Mouse (Mus musculus) heart, postnatal 14 days (tissue): ENCODE results near the gene Enoph1. TPM values are rescaled to one million over a fixed set of nuclear protein-coding genes. Genes with fewer than 3 reads are reported as not detected.

Source experiments
- DNase-seq, 2 experiments: peaks; one replicate each; pipeline ENCODE4 v3.0.0; 2021 to 2022
- intact Hi-C: fragments of 180-260 bp; cut with DNase I; formaldehyde crosslinking; loops from one replicate; pipeline ENCODE4 v1.15.1; 2025
- long read RNA-seq, 2 experiments: library from polyadenylated mRNA; stranded (forward); transcript quantifications; one replicate each; pipeline ENCODE4 v2.0.0; 2021
- total RNA-seq, 2 experiments: library from RNA; stranded (reverse); gene quantifications; 2 replicates each; pipeline ENCODE4 v1.2.3; 2021

Gene Enoph1
- 1 to 10 TPM; 9.2 to 9.5 TPM for total RNA-seq
- long read RNA-seq, experiment 1, transcript Enoph1-202 (6 exons, 1,833 nt), result major isoform, 14 of 15 reads
- long read RNA-seq, experiment 1, partial matches to known transcripts, result 0 of 15 reads
- long read RNA-seq, experiment 1, other reads (novel, unspliced or antisense), result 1 of 15 reads
- long read RNA-seq, experiment 2, transcript Enoph1-202 (6 exons, 1,833 nt), result major isoform, 10 of 15 reads
- long read RNA-seq, experiment 2, partial matches to known transcripts, result 1 of 15 reads
- long read RNA-seq, experiment 2, other reads (novel, unspliced or antisense), result 3 of 15 reads

DNA sequence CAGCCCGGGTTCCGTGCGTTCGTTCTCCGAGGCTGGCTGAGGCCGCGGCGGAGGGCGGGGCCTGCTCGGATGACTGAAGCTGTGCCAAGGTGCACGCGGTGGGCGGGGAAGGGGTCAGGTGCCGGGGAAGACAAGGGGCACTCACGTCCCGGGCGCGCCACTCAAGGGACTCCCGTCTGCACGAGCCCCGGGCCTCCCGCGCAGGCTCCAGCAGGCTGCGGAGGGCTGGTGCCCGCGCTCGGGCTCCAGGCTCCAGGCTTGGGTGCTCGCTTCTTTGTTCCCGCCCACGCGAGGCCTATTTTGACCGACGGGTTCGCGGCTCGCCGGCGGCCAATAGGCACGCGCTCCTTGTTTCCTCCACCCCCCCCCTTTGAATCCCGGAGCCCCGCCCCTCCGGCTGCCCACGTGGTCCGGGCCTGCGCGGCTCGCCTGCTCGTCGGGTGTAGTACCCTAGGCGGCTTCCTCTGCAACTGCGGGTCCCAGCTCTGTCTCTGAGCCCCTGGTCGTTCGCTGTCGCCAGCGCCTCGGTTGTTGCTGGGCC is at the start of gene Enoph1, which contains the start of gene Hnrnpdl:
Enoph1 (plus strand) TSS at position 384 of the 541 bp plus-strand sequence.
Hnrnpdl (minus strand) TSS at position 63 of the 541 bp plus-strand sequence.
- intact Hi-C loops, result loop anchor here (2.0 to 10.0 kb wide), 4 partner anchors 61 to 795 kb away; partner anchors contain the start of genes 4930524J08Rik and Hnrnpd
- peak; percentile 93 for DNase-seq

- no peak for DNase-seq
- intact Hi-C loops, result no loop called here
Observed at GRCm38 (mm10) chr5:99994166-99994565, 45.6 kb upstream of the Enoph1 start.

- intact Hi-C loops, result no loop called here
- DNase-seq, result no peak
Observed at GRCm38 (mm10) chr5:99994680-99995079, 45.1 kb upstream of the Enoph1 start.

GRCm38 (mm10) chr5:100000048-100000447 is 39.7 kb upstream of the Enoph1 start:
- intact Hi-C loops, result no loop called here
- no peak for DNase-seq

- intact Hi-C loops, result no loop called here
- DNase-seq, result no peak
Observed at GRCm38 (mm10) chr5:100000500-100000899, 39.3 kb upstream of the Enoph1 start.

DNA sequence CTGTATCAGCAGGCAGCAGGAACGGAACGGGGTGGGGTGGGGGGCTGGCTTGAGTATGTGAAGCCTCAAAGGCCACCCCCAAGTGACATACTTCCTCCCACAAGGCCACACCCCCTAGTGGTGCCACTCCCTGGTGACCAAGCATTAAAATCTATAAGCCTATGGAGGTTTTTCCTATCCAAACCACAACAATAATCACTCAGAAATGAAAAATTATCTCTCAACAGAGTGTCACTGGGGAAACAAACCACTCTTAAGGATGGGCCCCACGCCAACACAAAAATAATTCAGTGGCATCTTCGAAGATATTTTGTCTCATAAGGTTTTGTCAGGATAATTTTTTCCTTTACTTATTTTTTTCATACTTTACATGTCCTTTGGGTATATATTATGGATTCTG is 35.9 kb upstream of the Enoph1 start:
- no peak for DNase-seq
- intact Hi-C loops, result no loop called here

GRCm38 (mm10) chr5:100005431-100005830 is 34.4 kb upstream of the Enoph1 start:
- intact Hi-C loops, result no loop called here
- DNase-seq, result peak in 1 of 2 experiments; percentile 13

GRCm38 (mm10) chr5:100005896-100006295 is 33.9 kb upstream of the Enoph1 start:
- DNase-seq, result no peak
- intact Hi-C loops, result no loop called here

GRCm38 (mm10) chr5:100006324-100007039 is 33.3 kb upstream of the Enoph1 start:
- no peak for DNase-seq
- intact Hi-C loops, result no loop called here

DNA sequence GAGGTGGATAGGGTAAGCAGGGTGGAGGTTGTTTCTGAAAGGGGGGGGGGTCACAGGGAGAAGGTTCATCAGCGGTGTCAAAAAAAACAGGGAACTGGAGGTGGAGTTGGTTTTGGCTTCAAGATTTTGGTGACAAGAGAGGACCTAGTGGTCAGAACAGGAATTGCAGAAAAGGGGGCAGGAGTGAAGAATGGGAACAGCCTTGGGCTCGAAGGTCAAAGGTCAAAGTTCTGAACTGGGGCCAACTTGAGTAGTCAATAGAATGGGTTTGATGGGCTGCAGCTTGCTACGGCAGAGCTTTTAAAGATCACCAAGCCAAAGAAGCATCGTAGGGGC is 32.8 kb upstream of the Enoph1 start:
- DNase-seq, result no peak
- intact Hi-C loops, result no loop called here

- intact Hi-C loops, result no loop called here
Observed at GRCm38 (mm10) chr5:100008485-100008884, 31.3 kb upstream of the Enoph1 start.

GRCm38 (mm10) chr5:100012599-100012998 is 27.2 kb upstream of the Enoph1 start:
- DNase-seq, result no peak
- intact Hi-C loops, result no loop called here

More at GRCm38 (mm10) chr5:100008485-100008884, 31.3 kb upstream of the Enoph1 start:
- no peak for DNase-seq

DNA sequence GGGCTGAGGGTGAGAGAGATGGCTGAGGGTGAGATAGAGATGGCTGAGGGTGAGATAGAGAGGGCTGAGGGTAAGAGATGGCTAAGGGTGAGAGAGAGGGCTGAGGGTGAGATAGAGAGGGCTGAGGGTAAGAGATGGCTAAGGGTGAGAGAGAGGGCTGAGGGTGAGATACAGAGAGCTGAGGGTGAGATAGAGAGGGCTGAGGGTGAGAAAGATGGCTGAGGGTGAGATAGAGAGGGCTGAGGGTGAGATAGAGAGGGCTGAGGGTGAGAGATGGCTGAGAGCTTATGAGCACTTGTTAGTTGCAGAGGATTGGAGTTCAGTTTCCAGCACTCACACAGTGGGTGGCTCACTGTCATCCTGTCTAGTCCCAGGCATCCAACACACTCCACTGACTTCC is 19.7 kb upstream of the Enoph1 start:
- intact Hi-C loops, result no loop called here
- no peak for DNase-seq

- no peak for DNase-seq
- intact Hi-C loops, result no loop called here
Observed at GRCm38 (mm10) chr5:100024403-100024802, 15.4 kb upstream of the Enoph1 start.

- intact Hi-C loops, result no loop called here
- no peak for DNase-seq
Observed at GRCm38 (mm10) chr5:100024868-100025267, 14.9 kb upstream of the Enoph1 start.

GRCm38 (mm10) chr5:100030069-100030468 is 9.7 kb upstream of the Enoph1 start:
- intact Hi-C loops, result loop anchor here (10.0 kb wide), 1 partner anchor 785 kb away; no protein-coding TSS in a partner anchor

GRCm38 (mm10) chr5:100032107-100032506 is 7.7 kb upstream of the Enoph1 start:
- no peak for DNase-seq
- intact Hi-C loops, result loop anchor here (10.0 kb wide), 1 partner anchor 787 kb away; no protein-coding TSS in a partner anchor

More at GRCm38 (mm10) chr5:100030069-100030468, 9.7 kb upstream of the Enoph1 start:
- peak; percentile 8 to 41 for DNase-seq

DNA sequence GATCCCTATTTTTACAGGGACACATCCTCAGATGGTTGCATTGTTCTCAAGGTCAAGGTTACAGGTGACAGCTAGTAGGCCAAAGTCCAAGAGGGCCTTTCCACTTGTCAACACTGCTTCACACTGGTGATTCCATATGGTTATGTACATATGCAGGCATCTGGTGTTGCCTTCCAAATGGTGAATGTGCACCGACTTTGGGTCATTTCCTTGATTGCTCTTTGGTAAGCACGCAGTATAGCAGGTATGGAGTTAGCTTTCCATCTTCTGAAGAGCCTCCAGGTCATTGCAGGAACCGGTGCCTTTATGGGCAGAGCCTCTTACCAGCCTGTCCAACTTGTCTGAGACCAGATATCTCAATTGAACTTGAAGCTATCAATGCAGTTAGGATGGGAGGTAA is 7.1 kb upstream of the Enoph1 start:
- intact Hi-C loops, result loop anchor here (10.0 kb wide), 1 partner anchor 788 kb away; no protein-coding TSS in a partner anchor
- no peak for DNase-seq

- intact Hi-C loops, result loop anchor here (10.0 kb wide), 1 partner anchor 791 kb away; no protein-coding TSS in a partner anchor
- DNase-seq, result peak in 1 of 2 experiments; percentile 26
Observed at GRCm38 (mm10) chr5:100035950-100036349, 3.8 kb upstream of the Enoph1 start.

GRCm38 (mm10) chr5:100036681-100037080 is 3.1 kb upstream of the Enoph1 start:
- DNase-seq, result no peak
- intact Hi-C loops, result loop anchor here (10.0 kb wide), 1 partner anchor 792 kb away; no protein-coding TSS in a partner anchor
